Mouse (Mus musculus) ES-E14 (cell line): ENCODE measurements at regions not wholly inside any gene's neighbourhood (a gene's known extent, or its start where the extent isn't known, plus 50 kb on each side); places are given as distances from the start of the nearest gene placed in this dataset.

ENCODE experiments used
- CHD2 ChIP-seq: IDR thresholded peaks from 2 replicates; pipeline ENCODE4 v1.6.1; 2014; ENCODE audit warnings: mild to moderate bottlenecking, low read depth, low read length, inconsistent platforms
- HCFC1 ChIP-seq: IDR thresholded peaks from 2 replicates; pipeline ENCODE4 v1.6.1; 2012; ENCODE audit warnings: low read length, inconsistent platforms, borderline replicate concordance; ENCODE audit not compliant: insufficient read depth
- MAFK ChIP-seq: IDR thresholded peaks from 2 replicates; pipeline ENCODE4 v1.6.1; 2014; ENCODE audit warnings: mild to moderate bottlenecking, low read depth, low read length, inconsistent platforms; ENCODE audit not compliant: insufficient read depth
- ZC3H11A ChIP-seq: IDR thresholded peaks from 2 replicates; pipeline ENCODE4 v1.6.1; 2012; ENCODE audit warnings: low read depth, mild to moderate bottlenecking, inconsistent platforms, low read length, borderline replicate concordance
- ZNF384 ChIP-seq: IDR thresholded peaks from 2 replicates; pipeline ENCODE4 v1.6.1; 2012; ENCODE audit warnings: low read depth, low read length, inconsistent platforms

DNA sequence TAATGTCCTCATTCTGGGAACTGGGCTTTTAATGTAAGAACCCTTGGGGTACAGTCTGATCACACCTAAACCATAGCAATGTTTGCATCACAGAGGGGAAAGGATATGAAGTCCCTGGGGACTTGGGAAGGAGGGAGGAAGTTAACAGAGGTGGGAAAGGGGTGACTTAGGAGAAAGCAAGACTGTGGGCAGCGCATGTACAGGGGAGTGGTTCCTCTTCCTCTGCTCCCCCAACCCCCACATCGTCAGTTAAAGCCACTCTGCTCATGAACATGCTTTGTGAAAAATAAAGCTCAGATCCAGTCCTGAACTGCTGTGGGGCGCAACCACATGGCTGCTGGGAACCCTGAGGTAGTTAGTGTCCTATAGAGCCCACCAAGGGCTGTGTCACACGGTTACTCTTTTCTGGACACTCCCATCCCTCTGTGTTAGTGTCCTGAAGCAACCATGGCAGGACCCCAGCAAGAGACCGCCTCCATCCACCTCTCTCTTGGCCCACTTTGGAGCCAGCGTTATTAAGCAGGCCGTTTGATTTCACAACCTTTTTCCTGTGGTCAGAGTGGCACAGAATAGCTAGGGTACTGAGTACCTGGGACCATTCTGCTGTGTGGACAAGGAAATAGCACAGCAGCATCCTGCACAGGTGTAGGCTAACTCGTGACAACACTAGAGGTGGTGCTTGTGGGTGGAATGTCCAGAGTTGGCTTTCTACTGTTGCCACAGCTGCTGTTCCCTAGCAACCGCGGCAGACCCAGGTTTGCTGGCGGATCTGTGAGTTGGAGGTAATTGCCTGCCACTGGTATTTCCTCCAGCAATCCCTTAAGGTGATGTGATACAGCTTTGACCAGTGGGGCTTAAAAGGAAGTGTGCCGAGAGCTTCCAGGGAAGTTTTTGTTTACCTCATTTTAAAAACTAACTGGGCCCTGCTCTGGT, 50.3 kb upstream of the Cpeb4 start:
- TF ChIP-seq ZC3H11A (no peak), HCFC1 (no peak), MAFK (no peak), CHD2 (no peak), ZNF384 (no peak)
